Mouse (Mus musculus): ENCODE measurements at regions not wholly inside any gene's neighbourhood (a gene's known extent, or its start where the extent isn't known, plus 50 kb on each side); places are given as distances from the start of the nearest gene placed in this dataset.
A peak's percentile ranks its signal among the peaks of the same experiment; 100 is the strongest.

GRCm38 (mm10) chr2:40000456-40000855 is 774.2 kb upstream of the Ppp6c start:
- DNase-seq: peak; percentile 62 to 70
